Mouse (Mus musculus) brown adipose tissue, adult 24 weeks (tissue): ENCODE measurements around the gene Pyroxd2. TPM values are rescaled to one million over a fixed set of nuclear protein-coding genes. Genes with fewer than 3 reads are reported as not detected.
"Not testable (repeated sequence)": the region's sequence is repeated elsewhere in the genome, so short reads cannot be mapped to it uniquely, and the experiment has no call there.

ENCODE experiments used
- H3K27ac ChIP-seq: fragments of 200-500 bp; replicated peaks from 2 replicates; pipeline ENCODE4 v1.5.1; 2012; ENCODE audit warnings: low read depth, mild to moderate bottlenecking, low read length
- H3K4me1 ChIP-seq: fragments of 200-500 bp; 2 replicates; pipeline ENCODE4 v1.6.1; 2012; ENCODE audit warnings: low read length, mixed read lengths; ENCODE audit not compliant: control insufficient read depth, insufficient read depth, insufficient read length
- H3K4me3 ChIP-seq: fragments of 200-500 bp; 2 replicates; pipeline ENCODE4 v1.5.1; 2012; ENCODE audit warnings: low read depth, mild to moderate bottlenecking, low read length, moderate library complexity; ENCODE audit not compliant: insufficient read depth
- polyA plus RNA-seq: library from polyadenylated mRNA; stranded (reverse); fragments of >200 nt; gene quantifications from 2 replicates; pipeline ENCODE4 v1.2.4, GENCODE M21; 2012; ENCODE audit not compliant: missing spikeins, insufficient read depth, insufficient read length

Pyroxd2 gene
- polyA plus RNA-seq = 1.1 and 2.1 TPM in 2 replicates

DNA sequence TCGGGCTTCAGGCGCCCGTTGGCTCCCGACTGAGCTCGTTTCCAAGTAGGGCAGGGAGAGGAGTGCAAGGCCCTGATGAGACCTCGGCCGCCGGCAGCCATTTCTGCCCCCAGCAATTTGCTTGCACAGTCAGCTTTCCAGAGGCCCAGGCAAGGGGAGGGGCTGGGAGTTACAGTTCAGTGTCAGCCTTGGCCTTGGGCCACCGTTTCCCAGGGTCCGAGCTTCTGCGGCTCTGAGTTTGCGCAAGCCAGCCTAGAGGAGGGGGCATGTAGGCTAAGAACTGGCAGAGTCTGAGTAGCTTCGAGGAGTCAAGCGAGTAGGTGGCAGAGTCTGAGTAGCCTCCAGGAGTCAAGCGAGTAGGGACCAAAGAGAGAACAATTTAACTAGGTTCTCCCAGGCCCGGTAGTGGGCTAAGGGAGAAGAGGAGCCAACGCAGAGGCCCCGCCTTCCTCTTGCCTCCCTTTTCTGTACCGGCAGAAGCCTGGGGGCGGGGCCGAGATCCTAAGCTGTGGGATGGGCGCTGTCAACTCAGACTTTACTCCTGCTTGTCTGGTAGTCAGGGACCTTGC is at the start of gene Pyroxd2:
Gene Pyroxd2, minus strand, starts transcription at position 413 of the 569 bp plus-strand sequence.
- H3K4me1 ChIP-seq = peaks cover 6% of the 10 kb centered on the region
- peak within 1 kb of the TSS; percentile 74 for H3K27ac ChIP-seq
- H3K4me3 ChIP-seq = peak within 1 kb of the TSS; percentile 52

DNA sequence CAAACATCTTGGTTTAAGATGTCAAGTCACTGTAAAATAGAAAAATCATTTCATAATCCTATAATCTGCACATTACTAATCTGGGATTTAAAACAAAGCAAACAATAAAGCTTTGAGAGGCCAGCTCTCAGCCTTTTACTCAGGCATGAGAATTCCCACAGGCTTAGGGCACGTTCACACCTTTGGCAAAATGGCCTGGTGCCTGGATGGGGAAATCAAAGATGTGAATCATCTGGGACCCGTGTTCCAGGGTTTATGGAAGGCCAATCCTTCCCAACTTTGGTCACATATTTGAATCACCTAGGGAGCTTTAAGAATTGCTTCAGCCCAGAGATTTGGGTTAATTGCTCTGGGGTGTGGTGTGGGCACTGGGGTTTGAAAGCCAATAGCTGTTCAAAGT is 45.3 kb upstream of the Pyroxd2 start:
- Histone ChIP-seq H3K27ac (no peak overlapping the region), H3K4me3 (no peak overlapping the region), H3K4me1 (no peaks in the 10 kb centered on the region)

DNA sequence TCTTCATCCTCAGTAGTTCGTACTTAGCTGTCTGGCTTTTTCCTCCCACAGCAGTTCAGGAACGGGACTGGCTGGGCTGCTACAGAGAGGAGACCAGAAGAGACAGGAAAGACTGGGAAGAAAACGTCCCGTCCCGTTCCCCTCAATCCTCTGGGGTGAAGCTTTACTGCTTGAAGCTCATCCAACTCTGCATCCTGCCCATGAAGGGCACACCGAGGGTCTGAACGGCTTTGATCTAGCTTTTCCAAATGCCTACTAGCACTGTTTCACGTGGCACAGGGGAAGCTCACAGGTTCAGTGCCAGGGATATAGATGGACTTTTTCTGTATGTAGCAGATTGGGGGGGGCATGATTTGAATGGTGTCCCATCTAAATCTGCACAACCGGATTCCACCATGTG is 43.2 kb upstream of the Pyroxd2 start:
- Histone ChIP-seq H3K4me1 (no peaks in the 10 kb centered on the region), H3K4me3 (no peak overlapping the region), H3K27ac (no peak overlapping the region)

DNA sequence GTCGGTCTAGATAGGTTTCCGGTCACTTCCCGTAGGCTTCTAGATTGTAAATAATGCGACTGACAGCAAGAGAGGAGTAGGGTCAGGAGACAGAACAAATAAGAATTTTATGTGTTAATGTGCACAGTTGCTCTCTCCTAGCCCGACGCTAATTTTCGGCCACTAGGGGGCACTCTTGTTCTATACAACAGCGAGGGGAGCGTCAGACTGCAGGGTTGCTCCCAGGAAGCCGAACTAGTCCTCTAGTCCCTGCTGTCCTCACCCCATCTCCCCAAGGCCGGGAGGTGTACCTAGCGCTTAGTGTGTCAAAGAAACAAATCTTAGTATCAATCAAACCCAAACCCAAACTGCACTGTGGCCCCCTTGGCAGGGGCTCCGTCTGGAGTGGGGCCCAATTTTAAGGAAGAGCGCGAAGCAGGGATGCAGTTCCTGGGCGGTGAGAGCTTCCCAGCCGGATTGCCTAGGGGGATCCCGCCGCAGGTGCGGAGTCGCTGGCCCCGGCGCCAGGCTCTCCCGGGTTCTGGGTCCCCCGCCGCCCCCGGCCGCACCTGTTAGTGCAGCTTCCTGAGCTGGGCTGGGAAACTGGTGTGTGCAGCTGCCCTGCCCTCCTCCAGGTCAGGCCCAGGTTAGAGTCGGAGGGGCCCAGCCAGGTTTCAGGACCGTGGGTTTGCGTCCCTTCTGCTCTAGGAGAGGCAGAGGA is 42.5 kb upstream of the Pyroxd2 start:
- no peaks in the 10 kb centered on the region for H3K4me1 ChIP-seq
- no peak overlapping the region for H3K27ac ChIP-seq
- peak overlapping the region; percentile 25; the same call in 1 of the 2 replicates for H3K4me3 ChIP-seq

GRCm38 (mm10) chr19:42788311-42788710 is 35.7 kb upstream of the Pyroxd2 start:
- H3K4me1 ChIP-seq = no peaks in the 10 kb centered on the region; the same call in 1 of the 2 replicates
- H3K4me3 ChIP-seq = no peak overlapping the region
- H3K27ac ChIP-seq = no peak overlapping the region

- Histone ChIP-seq H3K4me3 (no peak overlapping the region), H3K4me1 (no peaks in the 10 kb centered on the region; the same call in 1 of the 2 replicates), H3K27ac (no peak overlapping the region)
These were observed 33.1 kb upstream of the Pyroxd2 start for GRCm38 (mm10) chr19:42785562-42786220.

DNA sequence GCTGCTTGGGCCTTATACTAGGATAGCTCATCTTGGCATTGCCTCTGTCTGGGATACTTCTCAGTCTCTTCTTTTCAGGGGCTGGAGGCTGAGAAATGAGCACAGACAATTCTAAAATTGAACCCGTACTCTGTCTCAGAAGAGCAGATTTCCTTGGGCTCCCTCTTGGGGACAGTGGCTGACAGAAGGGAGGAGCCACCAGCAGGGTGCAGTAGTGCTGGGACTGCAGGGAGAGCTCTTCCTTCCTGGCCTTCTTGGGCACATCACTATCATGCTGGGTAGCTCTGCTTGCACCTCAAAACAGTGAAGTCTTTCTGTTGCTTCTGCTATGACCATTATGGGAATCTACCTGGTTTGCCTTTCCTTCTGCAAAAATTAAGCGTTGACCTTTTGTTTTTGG is 32.6 kb upstream of the Pyroxd2 start:
- Histone ChIP-seq H3K4me3 (no peak overlapping the region), H3K4me1 (no peaks in the 10 kb centered on the region; the same call in 1 of the 2 replicates), H3K27ac (no peak overlapping the region)

DNA sequence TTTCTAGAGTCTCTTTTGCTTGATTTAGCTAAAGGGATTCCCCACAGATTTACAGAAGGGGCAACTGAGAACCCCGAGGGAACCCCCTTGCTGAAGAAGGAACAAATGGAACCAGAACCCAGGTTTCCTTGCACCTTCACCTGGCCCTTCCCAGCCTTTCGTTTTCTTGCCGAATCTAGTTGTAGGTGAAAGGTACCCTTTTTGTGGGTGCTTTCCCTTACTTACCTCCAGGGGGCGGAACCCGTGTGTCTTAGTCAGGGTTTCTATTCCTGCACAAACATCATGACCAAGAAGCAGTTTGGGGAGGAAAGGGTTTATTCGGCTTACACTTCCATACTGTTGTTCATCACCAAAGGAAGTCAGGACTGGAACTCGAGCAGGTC is 27.6 kb upstream of the Pyroxd2 start:
- not testable (repeated sequence) for H3K27ac ChIP-seq, H3K4me1 ChIP-seq
- peak overlapping the region; percentile 78 for H3K4me3 ChIP-seq

GRCm38 (mm10) chr19:42779531-42780155 is 27.1 kb upstream of the Pyroxd2 start, which contains the start of gene Hps1:
Hps1 (minus strand) TSS chr19:42779978.
- no peak within 1 kb of the TSS; the same call in 1 of the 2 replicates for H3K27ac ChIP-seq
- H3K4me1 ChIP-seq = no peaks in the 10 kb centered on the region

GRCm38 (mm10) chr19:42777801-42778200 is 25.2 kb upstream of the Pyroxd2 start:
- H3K27ac ChIP-seq = no peak overlapping the region
- no peak overlapping the region for H3K4me3 ChIP-seq

More at GRCm38 (mm10) chr19:42779531-42780155, 27.1 kb upstream of the Pyroxd2 start, which contains the start of gene Hps1:
- H3K4me3 ChIP-seq = peak within 1 kb of the TSS; percentile 78

DNA sequence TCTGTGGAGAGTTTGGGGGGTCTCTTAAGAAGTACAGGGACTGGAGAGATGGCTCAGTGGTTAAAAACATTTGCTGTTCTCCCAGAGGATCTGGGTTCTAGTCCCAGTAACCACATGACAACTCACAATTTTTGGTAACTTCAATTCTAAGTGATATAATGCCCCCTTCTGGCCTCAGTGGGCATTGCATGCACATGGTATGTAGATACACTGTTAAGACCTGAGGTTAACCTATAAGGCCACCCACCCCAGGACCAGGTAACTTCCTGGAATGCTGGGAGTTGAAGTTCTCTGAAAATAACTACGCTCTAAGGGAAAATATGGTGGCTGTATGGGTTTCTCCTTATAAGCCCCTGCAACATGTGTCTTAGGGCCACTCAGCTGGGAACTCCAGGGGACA is 24.2 kb upstream of the Pyroxd2 start:
- Histone ChIP-seq H3K27ac (no peak overlapping the region), H3K4me1 (no peaks in the 10 kb centered on the region), H3K4me3 (no peak overlapping the region)

More at GRCm38 (mm10) chr19:42777801-42778200, 25.2 kb upstream of the Pyroxd2 start:
- no peaks in the 10 kb centered on the region for H3K4me1 ChIP-seq

DNA sequence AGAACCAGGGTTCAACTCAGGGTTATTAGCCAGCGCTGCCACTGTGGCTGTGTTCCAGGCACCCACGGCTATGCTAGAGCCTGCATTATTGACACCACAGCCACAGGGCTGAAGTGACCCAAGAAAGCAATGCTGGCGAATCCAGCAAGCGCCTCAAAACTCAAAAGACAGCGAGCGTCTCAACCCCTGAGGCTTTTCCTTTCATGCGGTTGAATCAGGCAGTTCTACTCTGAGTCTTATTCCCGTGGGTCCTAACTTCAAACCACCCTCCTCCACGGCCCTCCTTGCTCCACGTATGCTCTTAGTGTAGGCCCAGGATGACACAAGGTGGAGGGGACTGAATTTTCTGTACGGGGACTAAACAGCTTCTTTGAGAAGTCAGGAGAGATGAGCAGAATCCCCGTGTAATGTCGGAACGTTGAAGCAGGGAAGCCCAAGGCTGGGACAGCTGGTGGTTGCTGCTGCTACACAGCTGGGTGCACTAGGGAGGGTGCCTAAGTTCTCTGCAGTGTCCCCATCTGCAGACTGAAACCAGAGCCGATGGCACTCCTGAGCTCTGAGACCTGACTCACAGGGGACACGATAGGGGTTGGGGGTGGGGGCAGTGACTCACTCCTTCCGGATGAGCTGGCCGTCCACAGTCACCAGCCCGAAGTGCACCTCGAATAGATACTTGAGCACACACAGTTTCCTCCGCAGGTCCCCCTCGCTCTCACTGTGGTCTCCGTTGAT is 17.7 kb upstream of the Pyroxd2 start:
- no peaks in the 10 kb centered on the region for H3K4me1 ChIP-seq
- H3K4me3 ChIP-seq = no peak overlapping the region
- H3K27ac ChIP-seq = no peak overlapping the region

- no peaks in the 10 kb centered on the region for H3K4me1 ChIP-seq
- no peak overlapping the region for H3K27ac ChIP-seq
- H3K4me3 ChIP-seq = no peak overlapping the region
These were observed 17.1 kb upstream of the Pyroxd2 start for GRCm38 (mm10) chr19:42769648-42770047.

DNA sequence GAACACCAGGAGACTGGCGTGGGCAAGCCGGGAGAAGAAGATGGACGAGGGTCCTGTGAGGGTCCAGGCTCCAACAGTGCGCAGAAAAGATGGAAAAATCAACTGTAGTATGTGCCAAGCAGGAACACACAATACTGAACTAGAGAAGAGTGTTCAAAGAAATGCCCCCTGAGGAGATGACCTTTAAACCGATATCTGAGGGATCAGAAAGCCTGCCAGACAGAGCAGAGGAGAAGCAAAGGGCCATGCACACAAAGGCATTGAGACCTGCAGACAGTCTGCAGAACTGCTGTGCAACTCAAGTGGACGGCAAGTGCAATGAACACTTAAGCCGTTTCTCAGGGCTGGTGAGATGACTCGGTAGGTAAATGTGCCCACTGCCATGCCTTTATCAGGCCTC is 14.8 kb upstream of the Pyroxd2 start:
- Histone ChIP-seq H3K27ac (no peak overlapping the region), H3K4me3 (no peak overlapping the region), H3K4me1 (no peaks in the 10 kb centered on the region)
